In the genomic region with DNA sequence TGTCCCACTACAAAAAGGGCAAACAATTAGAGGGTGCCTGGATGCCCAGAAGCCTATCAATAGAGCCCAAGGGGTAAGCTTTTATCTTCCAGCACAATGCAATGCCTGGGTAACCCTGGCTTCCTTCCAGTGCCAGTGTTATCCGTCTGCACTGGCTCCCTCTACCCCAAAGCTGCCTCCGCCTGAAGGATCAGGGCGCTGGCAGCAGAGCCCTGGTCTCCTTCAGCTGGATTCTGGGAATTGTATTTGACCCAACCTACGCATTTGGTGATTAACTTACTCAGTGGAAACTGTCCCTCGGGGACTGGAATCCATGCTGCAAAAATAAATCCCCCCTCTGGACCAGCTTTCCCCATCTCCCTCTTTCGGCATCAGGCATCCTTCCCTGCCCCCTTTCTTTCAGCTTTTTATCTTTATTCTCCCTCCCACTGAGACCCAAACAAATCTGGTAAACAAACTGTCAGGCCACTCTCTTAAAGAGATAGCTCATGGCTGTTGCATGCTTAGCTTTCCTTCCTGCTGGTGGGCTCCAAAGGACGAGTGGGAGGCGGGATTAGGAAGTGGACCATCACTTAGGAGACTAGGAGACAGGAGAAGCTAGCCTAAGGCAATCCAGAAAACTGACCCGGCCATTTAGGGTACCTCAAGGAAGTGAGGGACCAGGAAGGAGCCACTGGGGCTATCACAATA, we compare ENCODE assay signal across 8 mouse cellular contexts.
DNase-seq lines count a peak whose midpoint lies in the region; ATAC-seq and TF ChIP-seq lines count a peak whose summit lies in the region.

No protein-coding gene starts in this region.

- no peaks in the 10 kb centered on the region for H3K27me3 ChIP-seq in G1E (ENCODE audit: insufficient read depth, low read length)
- H3K27me3 ChIP-seq in intestine, embryonic 15.5 days (replicated peaks), result no peaks in the 10 kb centered on the region
- no peaks in the 10 kb centered on the region for H3K27me3 ChIP-seq in liver, embryonic 15.5 days

- H3K27ac ChIP-seq in intestine, embryonic 15.5 days, result peak overlapping the region; percentile 84
- H3K27ac ChIP-seq in liver, embryonic 15.5 days (replicated peaks), result peak overlapping the region; percentile 59

- H3K36me3 ChIP-seq in G1E (replicated peaks), result peaks cover 5% of the 10 kb centered on the region
- no peaks in the 10 kb centered on the region for H3K36me3 ChIP-seq in intestine, embryonic 15.5 days
- no peaks in the 10 kb centered on the region for H3K36me3 ChIP-seq in liver, embryonic 15.5 days (replicated peaks)

- H3K4me1 ChIP-seq in G1E (ENCODE audit: insufficient read depth, low read depth, low read length), result peaks cover 93% of the 10 kb centered on the region
- peaks cover 94% of the 10 kb centered on the region for H3K4me1 ChIP-seq in intestine, embryonic 15.5 days (replicated peaks)
- H3K4me1 ChIP-seq in liver, embryonic 15.5 days (replicated peaks), result peaks cover 96% of the 10 kb centered on the region

- intact Hi-C loops in heart, postnatal 10 days (cut with DNase I), result no loop called here

- WGBS in intestine, embryonic 15.5 days, result 22% methylated on average over 9 of the region's 9 CpGs
- 26% methylated on average over 9 of the region's 9 CpGs for WGBS in liver, embryonic 15.5 days (ENCODE audit: insufficient replicate concordance)

- H3K4me2 ChIP-seq in intestine, embryonic 15.5 days (replicated peaks), result peak overlapping the region; percentile 35; the same call in 1 of the 2 replicates
- H3K4me2 ChIP-seq in liver, embryonic 15.5 days, result no peak overlapping the region; the same call in 1 of the 2 replicates

- no peak for ATAC-seq in G1E (ENCODE audit: extremely low read depth, insufficient number of reproducible peaks, low FRiP score, poor library complexity, severe bottlenecking)
- peak; percentile 7; the same call in 1 of the 2 replicates for ATAC-seq in intestine, embryonic 15.5 days
- ATAC-seq in liver, embryonic 15.5 days (ENCODE audit: insufficient read depth), result peak; percentile 52

- H3K4me3 ChIP-seq in G1E (ENCODE audit: low read depth, low read length), result peak overlapping the region; percentile 62; the same call in 1 of the 2 replicates
- no peak overlapping the region for H3K4me3 ChIP-seq in intestine, embryonic 15.5 days (replicated peaks)
- H3K4me3 ChIP-seq in liver, embryonic 15.5 days (replicated peaks), result no peak overlapping the region

- DNase-seq in heart, adult 18-20 months, result peak; percentile 51 to 56
- DNase-seq in heart, postnatal 10 days, result no peak
- no peak for DNase-seq in G1E (ENCODE audit: low spot score)
- no peak for DNase-seq in adrenal gland, postnatal 25 days
- no peak for DNase-seq in spleen, postnatal 36 days (ENCODE audit: low spot score in 2 of 2)
- no peak for DNase-seq in spleen, adult 18-20 months

- H3K9me3 ChIP-seq in G1E (replicated peaks), result no peaks in the 10 kb centered on the region
- H3K9me3 ChIP-seq in intestine, embryonic 15.5 days, result no peaks in the 10 kb centered on the region
- H3K9me3 ChIP-seq in liver, embryonic 15.5 days (replicated peaks), result no peaks in the 10 kb centered on the region

- H3K9ac ChIP-seq in intestine, embryonic 15.5 days, result no peak overlapping the region
- no peak overlapping the region for H3K9ac ChIP-seq in liver, embryonic 15.5 days

- no peak for TF ChIP-seq CTCF in G1E (IDR thresholded peaks at IDR 0.05; ENCODE audit: low read depth, low read length)

Comparison
In these comparisons a context has a peak if more than half of its experiments do, and no peak if none do; other contexts are left out.
1. DNase-seq: peak in heart, adult 18-20 months (2 of 2); none in heart, postnatal 10 days (0 of 2), G1E (single experiment), adrenal gland, postnatal 25 days (single experiment), spleen, postnatal 36 days (0 of 2) and spleen, adult 18-20 months (0 of 2).